Mouse (Mus musculus) retina, postnatal 7 days (tissue): ENCODE measurements around the gene Bcas2.
A peak's percentile ranks its signal among the peaks of the same experiment; 100 is the strongest.
"Not testable (repeated sequence)": the region's sequence is repeated elsewhere in the genome, so short reads cannot be mapped to it uniquely, and the experiment has no call there.

Source experiments
- DNase-seq: peaks from one replicate; pipeline ENCODE4 v3.0.0-alpha.2; 2012; ENCODE audit warnings: low read depth, low spot score

Gene Bcas2

DNA sequence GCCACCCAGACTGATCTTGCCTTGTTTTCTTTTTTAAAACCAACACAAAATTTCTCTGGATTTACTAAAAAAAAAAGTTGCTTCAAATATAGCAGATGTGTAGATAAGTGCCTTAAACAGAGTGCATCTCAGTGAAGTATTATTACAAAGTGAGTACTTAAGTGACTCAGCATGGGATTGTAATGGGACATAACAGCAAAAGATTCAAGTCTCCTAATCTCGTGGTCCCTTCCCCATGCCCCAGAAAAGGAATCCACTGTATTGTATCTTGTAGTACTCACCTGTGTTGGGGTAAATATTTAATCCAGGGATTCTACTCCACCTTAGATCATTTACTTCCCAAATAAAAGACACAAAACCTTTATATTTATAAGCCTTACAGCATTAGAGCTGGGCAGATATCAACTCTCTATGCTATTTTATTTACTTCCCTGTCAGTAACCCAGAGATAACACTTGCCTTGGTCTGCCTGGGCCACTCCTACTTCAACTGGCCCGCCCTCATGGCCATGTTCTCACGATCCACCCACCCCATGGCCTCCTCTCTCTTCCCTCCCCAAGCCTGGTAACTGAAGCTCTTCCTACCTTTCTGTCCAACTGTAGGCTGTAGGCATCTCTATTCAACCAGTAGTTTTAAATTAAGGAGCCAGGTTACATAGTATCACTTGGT, 12.1 kb upstream of the Bcas2 start:
- no peak for DNase-seq

DNA sequence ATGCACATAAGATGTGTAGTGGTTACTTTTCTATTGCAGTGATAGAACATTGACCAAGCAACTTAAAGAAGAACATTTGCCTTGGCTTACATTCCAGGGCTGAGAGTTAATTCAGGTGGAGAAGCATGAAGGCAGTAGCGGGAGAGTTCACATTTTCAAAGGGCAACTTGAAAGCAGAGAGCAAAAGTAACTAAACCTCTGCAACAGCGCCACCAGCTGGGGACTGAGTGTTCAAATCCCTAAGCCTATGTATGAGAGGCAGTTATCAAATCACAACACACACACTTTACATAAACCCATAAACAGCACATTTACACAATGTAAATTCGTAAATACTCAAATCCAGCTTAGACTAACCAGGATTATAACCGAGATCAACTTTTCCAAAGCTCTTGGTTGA, 1.7 kb upstream of the Bcas2 start:
- peak; percentile 73 for DNase-seq

DNA sequence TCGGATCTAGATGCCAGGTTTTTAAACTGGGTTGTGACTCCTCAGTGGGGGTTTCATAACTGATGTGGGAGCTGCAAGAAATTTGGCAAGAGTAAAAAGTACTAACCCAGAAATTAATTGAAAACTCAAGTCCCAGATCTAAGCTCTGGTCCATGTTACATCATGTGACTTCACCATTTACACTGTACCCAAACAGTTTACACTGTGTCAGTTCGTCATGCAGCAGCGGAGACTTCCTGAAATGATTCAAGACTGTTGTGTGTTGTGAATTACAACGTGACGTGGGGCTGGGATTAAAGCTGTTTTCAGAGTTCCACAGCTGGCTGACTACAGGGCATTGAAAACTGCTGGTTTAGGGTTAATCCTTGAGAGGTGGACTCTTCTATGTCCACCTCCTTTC, 1.2 kb downstream of the Bcas2 start:
- no peak for DNase-seq

DNA sequence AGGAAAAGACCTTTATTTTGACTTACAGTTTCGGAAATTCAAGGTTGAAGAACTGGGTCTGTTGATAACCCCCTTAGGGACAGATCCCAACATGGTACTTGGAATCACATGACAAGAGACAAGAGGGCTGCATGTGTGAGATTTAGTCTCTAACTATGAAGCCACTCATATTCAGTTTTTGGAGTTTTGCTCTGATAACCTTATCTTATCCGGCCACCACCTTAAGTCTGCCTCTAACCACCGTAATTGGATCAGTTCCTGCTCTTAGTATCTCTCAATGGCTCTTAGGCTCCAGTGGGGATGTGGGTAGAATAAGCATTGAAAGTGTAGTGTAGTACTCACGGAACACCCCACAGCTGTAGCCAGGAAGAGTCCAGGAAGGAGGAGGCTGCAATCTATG, 5.3 kb downstream of the Bcas2 start:
- no peak for DNase-seq

DNA sequence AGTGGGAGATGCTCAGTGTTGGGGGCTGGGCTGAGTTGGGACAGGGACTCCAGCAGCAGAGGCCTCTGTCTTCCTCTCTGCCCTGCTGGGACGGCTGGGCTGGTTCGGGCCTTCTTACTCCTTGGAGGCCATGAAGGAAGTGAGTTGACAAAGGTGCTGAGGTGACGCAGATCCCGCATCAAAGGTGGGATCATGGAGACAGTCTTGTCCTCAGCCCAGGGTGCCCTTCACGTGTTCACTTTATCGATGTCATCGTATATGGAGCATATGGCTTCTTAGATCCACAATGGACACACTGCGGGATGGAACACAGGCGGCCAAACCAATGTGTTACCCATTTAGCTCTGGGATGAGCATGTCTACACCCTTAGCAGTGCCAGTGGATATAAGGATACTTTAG, 8.1 kb downstream of the Bcas2 start:
- DNase-seq = no peak

DNA sequence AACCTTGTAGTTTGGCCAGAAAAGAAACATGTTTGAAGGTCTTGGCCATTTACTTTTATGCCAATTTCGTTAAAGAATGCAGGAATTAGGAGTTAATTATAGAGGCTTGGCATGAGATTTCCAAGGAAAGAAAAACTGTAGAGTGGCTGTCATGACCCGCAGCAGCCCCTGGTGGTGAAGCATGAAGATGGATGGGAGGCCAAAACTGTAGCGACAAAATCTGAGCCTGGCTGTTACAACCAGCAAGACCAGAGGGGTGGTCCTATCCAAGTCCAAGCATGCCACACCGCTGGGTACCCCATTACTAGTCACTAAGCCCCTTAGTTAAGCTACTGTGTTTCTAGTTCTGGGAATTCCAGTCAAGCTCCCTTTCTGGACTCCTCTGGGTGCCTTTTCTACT, 9.7 kb downstream of the Bcas2 start:
- DNase-seq = no peak

DNA sequence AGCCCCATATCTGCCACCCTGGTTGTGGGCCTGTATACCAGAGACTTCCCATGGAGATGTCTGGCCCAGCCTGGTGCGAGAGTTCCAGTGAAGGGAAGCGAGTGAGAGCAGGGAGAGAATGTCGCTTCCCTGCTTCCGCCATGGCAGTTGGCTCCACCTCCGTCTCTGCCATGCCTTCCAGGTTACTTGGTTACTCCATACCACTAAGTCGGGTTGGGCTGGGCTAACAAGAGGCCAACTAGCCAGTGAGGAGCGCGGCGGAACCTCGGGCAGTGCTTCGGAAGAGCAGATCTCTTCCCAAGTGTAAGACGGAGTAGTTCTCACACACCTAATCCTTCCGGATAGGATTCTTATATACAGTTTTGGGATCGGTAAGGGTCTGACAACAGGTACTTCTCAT, 11.4 kb downstream of the Bcas2 start:
- DNase-seq = no peak

DNA sequence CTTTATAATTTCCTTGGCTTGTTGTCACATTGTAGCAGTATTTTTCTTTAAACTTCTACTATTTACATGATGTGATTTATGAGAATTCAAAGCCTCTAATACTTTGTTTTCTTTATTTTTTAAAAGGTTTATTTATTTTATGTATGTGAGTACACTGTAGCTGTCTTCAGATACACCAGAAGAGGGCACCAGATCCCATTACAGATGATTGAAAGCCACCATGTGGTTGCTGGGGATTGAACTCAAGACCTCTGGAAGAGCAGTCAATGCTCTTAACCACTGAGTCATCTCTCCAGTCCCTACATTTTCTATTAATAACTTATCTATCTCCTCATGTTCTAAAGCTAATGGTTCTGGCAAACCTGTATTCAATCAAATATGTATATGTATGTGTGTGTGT, 13.0 kb downstream of the Bcas2 start:
- DNase-seq = not testable (repeated sequence)

DNA sequence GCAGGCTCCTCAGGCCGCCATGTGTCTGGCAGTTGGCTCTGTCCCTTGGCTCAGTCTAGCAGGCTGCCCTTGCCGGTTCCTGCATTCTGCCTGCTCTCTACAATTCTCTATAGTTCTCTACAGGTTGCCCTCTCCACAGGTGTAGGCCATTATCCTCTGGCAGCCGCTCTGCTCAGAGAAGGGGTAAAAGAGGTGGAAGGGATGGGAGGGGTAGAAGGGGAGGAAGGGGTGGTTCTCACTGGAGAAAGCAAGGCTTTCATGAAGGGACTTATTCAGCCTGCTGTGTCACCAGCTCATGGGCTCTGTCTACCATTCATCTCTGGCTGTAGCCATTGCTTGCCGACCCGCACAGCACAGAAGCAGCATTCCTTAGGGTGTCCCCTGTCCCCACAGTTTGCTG, 17.0 kb downstream of the Bcas2 start:
- DNase-seq = no peak

DNA sequence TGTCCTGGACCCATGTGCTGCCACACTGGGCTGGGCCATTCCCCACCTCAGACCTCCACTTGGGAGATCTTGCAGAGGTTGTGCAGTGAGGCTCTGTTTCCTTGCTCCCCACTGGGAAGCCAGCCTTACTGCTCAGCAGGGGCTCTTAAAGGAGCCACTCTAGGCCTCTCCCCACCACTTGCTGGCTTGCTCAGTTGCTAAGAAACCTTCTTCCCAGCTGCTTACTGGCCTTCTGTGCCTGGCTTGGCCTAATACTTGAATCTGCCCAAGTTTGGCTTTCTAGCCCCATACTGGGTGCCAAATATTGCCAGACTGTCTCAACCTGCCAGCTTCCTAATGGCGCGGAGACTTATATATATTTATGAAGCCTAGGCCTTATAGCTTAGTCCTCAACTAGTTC, 17.4 kb downstream of the Bcas2 start:
- no peak for DNase-seq

DNA sequence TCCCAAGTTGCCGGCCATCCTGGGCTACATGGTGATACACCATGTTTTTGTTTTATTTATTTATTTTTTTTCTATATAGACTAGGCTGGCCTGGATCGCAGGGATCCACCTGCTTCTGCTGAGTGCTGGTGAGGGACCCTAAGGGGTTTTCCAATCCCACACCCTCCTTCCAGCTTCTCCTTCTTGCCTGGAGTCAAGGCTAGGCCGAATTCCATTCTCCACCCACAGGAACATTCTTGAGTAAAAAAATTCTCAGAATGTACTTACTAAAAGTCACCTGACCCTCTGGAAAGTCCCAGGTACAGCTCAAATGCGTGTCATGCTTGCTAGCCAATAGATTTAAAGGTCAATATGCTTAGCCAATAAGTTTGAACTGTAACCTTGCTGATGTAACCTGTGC, 20.7 kb downstream of the Bcas2 start:
- DNase-seq = no peak

DNA sequence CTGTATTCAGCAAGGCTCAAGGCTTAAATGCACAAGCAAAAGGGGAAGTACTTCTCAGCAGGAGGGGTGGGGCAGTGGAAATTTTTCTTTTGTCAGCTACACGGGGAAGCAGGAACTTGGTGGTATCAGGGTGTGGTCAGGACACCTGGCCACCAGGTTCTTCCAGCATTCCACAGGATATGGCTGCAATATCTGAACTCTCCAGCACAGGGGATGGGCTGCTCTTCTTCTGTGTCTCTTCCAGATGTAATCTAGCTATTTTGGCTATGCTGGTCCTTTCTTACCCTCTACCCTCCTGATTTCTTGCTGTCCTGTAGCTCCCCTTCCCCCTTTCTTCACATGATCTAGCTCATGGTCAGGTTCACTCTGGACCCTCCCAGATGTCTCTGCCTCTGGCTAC, 21.7 kb downstream of the Bcas2 start:
- no peak for DNase-seq

DNA sequence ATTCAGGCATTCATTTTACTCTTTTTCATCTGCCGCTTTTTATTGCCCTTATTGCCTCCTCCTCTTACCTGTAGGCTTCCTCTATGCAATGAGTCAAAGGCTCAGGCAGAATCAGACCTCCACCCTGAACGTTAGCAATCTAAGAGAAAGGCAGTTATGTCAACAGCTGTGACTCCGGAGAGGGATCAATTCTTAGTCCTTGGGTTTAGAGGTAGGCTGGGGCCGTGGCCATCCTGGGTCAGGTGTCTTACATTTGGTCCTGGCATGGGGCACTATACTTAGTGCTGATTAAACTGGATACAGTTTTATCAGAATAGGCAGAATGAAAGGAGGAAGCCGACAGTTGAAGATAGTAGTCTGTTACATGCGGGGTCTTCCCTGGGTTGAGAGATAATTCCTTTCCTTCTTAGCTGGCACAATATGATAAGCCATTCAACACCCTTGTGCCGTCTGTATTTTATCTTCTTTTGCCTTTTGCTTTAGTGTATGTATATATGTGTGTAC, 24.9 kb downstream of the Bcas2 start:
- no peak for DNase-seq

DNA sequence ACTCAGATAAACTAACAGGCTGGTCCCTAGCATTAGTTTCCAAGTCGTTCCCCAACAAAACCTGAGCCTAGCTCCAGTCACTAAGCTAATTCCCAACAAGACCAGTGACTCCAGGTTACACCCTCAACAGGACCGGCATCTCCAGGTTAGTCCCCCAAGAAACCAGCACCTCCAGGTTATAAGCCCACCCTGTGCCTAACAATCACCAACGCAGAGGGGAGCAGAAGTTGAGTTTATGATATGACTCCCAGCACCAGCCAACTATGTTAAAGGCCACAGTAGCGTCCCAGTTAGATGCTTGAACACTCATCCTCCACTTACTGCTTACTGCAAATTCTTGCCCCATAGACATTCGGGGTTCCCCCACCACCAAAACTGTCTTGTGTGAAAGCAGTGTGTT, 27.9 kb downstream of the Bcas2 start:
- DNase-seq = no peak

DNA sequence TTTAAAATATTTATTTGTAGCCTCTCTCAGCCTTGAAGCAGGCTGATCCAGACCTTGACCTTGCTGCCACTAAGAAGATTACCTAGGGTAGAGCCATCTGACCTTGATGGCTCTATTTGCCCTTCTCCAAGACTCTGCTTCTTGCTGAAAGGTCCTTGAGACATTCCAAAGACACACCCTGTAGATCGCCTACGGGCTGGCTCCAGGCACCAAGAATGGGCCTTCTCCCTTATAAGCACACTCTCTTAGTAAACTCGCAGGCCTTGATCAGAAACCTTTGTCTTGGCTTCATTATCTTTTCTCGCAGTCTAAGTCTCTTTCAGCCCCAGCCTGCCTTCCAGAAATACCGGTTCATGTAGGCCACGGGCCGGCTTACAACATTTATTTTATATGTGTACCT, 29.6 kb downstream of the Bcas2 start:
- not testable (repeated sequence) for DNase-seq

DNA sequence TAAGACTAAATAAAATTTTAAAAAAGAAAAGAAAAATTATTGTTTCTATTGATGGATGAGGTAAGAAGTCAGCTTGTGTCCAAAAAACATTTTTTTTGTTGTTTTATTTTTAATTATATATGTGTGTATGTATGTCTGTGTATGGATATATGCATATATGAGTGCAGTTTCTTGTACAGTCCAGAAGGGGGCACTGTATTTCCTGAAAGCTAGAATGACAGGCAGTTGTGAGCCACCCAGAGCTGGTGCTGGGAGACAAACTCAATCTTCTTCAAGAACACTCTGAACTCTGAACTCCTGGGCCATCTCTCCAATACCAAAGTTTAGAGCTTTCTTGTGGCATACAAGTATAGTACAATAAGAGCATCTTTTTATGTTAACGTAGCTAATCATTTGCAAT, 32.1 kb downstream of the Bcas2 start:
- DNase-seq = no peak

DNA sequence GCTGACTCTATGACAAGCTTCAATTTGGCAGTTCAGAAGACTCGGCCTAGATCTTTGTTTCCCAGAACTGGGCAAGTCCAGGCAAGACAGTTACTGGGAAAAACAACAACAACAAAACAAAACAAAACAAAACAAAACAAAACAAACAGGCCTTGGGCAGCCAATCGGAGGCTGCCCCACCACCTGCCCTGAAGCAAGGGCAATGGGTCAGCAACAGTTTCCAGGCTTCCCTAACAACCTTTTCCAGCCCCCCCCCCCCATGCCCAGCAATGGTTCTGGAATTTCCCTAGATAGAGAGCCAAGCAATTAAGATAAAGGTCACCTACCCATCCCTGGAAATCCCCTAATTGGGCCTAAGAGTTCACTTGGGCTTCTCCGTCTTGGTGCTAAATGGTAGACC, 33.0 kb downstream of the Bcas2 start:
- DNase-seq = no peak

DNA sequence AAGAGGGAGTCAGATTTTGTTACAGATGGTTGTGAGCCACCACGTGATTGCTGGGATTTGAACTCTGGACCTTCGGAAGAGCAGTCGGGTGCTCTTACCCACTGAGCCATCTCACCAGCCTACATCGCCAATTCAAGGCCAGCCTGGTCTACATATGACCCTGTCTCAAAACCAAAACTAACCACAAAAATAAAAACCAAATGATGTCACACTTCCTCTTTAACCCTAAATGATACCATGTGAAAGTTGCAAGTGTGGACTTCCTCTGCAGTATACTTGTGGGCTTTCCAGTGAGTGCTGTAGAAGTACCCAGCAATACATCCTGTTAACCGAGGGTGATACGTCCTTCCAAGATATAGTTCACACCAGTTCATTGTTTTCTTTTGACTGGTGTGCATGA, 34.9 kb downstream of the Bcas2 start:
- DNase-seq = no peak

DNA sequence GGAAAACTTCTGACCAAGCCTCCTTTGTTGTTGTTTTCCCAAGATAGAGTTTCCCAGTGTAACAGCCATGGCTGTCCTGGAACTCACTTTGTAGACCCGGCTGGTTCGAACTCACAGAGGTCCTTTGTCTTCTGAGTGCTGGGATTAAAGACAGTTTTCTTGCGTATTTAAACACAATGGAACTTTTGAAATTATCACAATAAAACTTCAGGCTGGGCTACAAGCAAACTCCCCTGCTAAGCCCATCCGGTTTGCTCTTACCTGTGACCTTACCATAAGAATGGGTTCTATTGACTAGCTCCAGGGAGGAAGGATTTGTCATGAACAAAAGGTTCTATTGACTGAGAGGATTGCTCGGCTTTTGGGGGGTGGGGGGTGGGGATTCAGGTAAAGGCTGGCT, 36.3 kb downstream of the Bcas2 start:
- no peak for DNase-seq

DNA sequence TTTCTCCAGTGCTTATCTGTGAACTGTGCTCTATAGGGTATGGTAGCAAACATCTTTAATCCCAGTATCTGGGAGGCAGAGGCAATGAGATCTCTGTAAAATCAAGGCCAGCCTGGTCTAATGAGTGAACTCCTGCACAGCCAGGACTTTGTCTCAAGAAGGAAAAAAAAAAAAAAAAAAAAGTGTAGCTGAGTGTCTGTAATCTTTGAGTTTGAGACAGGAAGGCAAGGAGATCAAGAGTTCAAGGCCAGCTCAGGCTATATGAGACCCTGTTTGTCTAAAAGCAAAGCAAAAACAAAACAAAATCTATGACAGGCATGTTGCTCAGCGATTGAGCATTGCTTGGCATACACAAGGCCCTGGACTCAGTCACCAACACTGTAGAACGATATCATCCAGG, 36.8 kb downstream of the Bcas2 start:
- DNase-seq = no peak

DNA sequence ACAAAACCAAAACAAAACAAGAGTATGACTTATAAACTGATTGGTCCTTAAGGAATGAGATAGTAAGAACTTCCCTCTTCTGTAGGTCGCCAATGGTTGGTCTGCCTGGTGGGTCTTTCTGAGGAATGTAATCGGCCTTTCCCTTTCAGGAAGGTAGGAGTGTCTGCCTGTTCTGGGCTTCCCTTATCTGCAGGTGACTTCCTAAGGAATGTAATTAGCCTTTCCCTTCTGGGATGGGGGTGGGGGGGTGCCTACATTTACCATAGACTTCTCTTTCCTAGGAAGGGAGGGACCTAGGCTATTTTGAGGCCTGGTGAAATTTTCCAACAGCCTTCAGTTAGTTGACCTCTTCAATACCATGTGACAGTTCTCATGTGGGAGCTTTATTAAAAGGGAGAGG, 39.6 kb downstream of the Bcas2 start:
- DNase-seq = no peak

DNA sequence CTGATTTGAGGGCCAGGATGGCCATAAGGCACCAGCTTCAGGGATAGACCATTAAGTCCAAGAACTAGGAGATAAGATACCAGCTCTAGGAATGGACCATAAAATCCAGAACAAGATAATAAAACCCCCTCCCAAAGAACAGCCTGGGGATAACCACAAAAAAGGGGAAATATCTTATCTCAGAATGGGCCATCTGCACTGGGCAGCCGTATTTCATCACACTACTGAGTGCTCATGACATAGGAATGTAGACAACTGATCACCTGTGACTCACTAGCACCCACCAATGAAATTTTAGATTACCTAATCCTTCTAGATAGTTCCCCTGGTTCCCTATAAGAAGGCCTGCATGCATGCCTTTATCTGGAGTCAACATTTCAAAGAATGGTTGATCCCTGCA, 40.7 kb downstream of the Bcas2 start:
- DNase-seq = no peak

DNA sequence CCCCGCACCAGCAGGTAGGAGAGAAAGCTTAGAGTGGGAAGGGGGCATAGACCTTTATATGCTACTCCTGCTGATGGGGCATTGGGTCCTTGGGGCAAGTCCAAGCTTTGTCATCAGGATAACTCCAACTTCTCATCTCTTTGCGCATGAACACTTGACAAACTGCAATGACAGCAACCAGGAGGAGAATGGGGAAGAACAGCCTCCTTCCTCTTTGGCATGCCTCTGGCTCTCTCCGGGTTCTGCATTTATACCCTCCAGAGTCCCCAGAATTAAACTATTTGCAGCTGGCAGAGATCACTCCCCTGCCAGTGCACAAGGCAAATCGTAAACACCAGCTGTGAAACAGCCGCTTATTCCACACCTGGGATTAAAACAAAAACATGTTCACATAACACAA, 42.1 kb downstream of the Bcas2 start:
- no peak for DNase-seq

DNA sequence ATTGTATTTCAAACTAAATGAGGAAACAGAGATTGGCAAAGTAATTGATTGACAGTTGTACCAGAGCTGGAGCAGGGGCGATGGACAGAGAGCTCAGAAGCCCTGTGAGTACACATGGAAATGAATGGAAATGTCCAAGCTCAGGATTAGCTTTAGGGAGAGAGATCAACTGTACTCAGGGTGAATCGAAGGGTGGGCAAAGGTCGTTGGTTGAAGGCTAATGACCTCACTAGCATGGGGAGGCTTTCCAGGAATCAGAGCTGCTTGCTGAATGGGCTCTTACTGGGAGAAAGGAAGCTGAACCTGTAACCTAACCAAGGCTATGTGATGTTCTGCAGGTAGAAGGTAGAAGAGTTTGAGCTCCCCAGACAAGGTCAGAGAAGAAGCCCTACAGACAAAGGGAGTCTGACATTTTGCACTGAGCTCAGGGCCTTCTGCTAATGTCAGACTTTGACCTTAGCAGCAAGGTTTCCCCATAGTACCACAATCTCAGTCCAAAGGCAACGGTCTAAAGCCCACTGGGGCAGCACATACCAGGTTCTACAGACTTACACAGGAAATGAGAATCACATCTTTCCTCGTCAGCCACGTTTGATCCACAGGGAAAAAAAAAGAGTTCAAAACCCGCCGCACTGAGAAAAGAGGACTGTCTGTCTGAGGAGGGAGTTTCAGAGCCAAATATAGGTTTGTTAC, 43.3 kb downstream of the Bcas2 start:
- no peak for DNase-seq
